Mouse (Mus musculus) E14TG2a.4 (cell line): Measurements from ENCODE around the gene Herpud1.

Experiments used
- CTCF ChIP-seq: conservative IDR thresholded peaks from 2 replicates; pipeline ENCODE4 v1.5.1; 2014; ENCODE audit warnings: low read length
- POU5F1 ChIP-seq: IDR thresholded peaks from 2 replicates; pipeline ENCODE4 v1.6.1; 2014; ENCODE audit warnings: low read length, borderline replicate concordance

DNA sequence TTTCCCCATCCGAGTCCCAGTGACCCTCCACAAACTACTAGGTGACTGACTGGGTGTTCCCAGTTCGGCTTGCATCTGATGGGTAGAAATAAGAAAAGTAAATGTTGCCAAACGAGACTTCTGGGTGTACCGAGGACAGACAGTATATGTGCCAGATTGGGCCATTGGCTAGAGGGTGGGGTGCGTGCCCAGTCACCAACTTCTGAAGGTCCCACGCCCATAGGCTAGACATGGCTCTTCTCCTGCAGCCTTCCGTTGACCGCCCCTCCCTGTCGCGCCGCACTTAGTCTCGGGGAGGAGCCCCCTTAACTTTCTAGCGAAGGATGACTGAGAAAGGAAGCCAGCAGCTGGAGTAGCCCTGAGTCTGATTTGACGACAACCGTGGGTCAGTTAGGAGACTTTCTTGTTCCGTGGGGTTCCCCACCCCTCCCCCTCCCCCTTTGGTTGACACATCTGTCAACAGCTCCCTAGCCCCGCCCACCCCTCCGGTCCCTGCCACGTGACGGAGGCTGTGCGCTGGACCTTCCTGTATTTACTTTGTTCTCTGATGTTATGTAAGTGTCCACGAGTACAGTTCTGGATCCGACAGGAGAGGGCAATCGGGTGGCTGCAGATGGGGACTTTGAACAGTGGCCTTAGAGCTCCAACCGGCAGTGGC lies 918 bp downstream of the Herpud1 start:
- TF ChIP-seq CTCF (no peak), POU5F1 (no peak)
